Mouse (Mus musculus) myocyte (in vitro differentiated cells): ENCODE results near the gene Itgb1. TPM values are rescaled to one million over a fixed set of nuclear protein-coding genes. Genes with fewer than 3 reads are reported as not detected.

Source experiments
- H3K27me3 ChIP-seq: one replicate; pipeline ENCODE4 v1.6.1; 2011; ENCODE audit not compliant: control insufficient read depth, insufficient read depth, insufficient read length
- H3K36me3 ChIP-seq: one replicate; pipeline ENCODE4 v1.6.1; 2011; ENCODE audit not compliant: control insufficient read depth, insufficient read depth
- H3K4me2 ChIP-seq: one replicate; pipeline ENCODE4 v1.6.1; 2011; ENCODE audit warnings: low read depth, control low read depth
- H3K4me3 ChIP-seq: one replicate; pipeline ENCODE4 v1.5.1; 2011; ENCODE audit warnings: mild to moderate bottlenecking, control low read depth, moderate library complexity
- H3K79me2 ChIP-seq: one replicate; pipeline ENCODE4 v1.6.1; 2011; ENCODE audit not compliant: control insufficient read depth, insufficient read depth
- H3ac ChIP-seq: one replicate; pipeline ENCODE4 v1.6.1; 2011; ENCODE audit not compliant: control insufficient read depth, insufficient read length
- CEBPB ChIP-seq: IDR thresholded peaks from 2 replicates; pipeline ENCODE4 v1.6.1; 2011; ENCODE audit warnings: mild to moderate bottlenecking, moderate library complexity; ENCODE audit not compliant: poor library complexity, insufficient read depth, severe bottlenecking
- E2F4 ChIP-seq: IDR thresholded peaks from one replicate; pipeline ENCODE4 v1.6.1; 2011; ENCODE audit warnings: mild to moderate bottlenecking, control low read depth, moderate library complexity; ENCODE audit not compliant: insufficient read depth
- MAX ChIP-seq: IDR thresholded peaks from one replicate; pipeline ENCODE4 v1.6.1; 2011; ENCODE audit warnings: low read depth, mild to moderate bottlenecking, control low read depth
- MYOD1 ChIP-seq, 3 experiments: IDR thresholded peaks; one replicate each; pipeline ENCODE4 v1.6.1; 2011; ENCODE audit warnings: control low read depth in 2 of 3, low read depth in 2 of 3, mild to moderate bottlenecking in 2 of 3, moderate library complexity in 1 of 3; ENCODE audit not compliant: insufficient read length in 2 of 3, control insufficient read depth in 1 of 3
- MYOG ChIP-seq, 3 experiments: IDR thresholded peaks; one replicate each; pipeline ENCODE4 v1.6.1; 2011; ENCODE audit warnings: control low read depth in 2 of 3, low read depth in 2 of 3, mild to moderate bottlenecking in 2 of 3; ENCODE audit not compliant: insufficient read length in 2 of 3, control insufficient read depth in 1 of 3, insufficient read depth in 1 of 3
- POLR2A ChIP-seq: IDR thresholded peaks from one replicate; pipeline ENCODE4 v1.6.1; 2011; ENCODE audit warnings: low read depth, mild to moderate bottlenecking, control low read depth, moderate library complexity; ENCODE audit not compliant: insufficient read length
- POLR2AphosphoS2 ChIP-seq: IDR thresholded peaks from one replicate; pipeline ENCODE4 v1.6.1; 2011; ENCODE audit warnings: low read depth, control low read depth; ENCODE audit not compliant: insufficient read length
- REST ChIP-seq: IDR thresholded peaks from one replicate; pipeline ENCODE4 v1.6.1; 2011; ENCODE audit warnings: mild to moderate bottlenecking, control low read depth, moderate library complexity; ENCODE audit not compliant: insufficient read depth, insufficient read length
- SRF ChIP-seq: IDR thresholded peaks from one replicate; pipeline ENCODE4 v1.6.1; 2011; ENCODE audit warnings: low read depth; ENCODE audit not compliant: control insufficient read depth, insufficient read length
- TCF12 ChIP-seq: IDR thresholded peaks from one replicate; pipeline ENCODE4 v1.6.1; 2011; ENCODE audit warnings: mild to moderate bottlenecking, control low read depth; ENCODE audit not compliant: poor library complexity, insufficient read depth, severe bottlenecking
- TCF3 ChIP-seq: IDR thresholded peaks from one replicate; pipeline ENCODE4 v1.6.1; 2011; ENCODE audit warnings: low read depth, control low read depth; ENCODE audit not compliant: insufficient read length
- USF1 ChIP-seq: IDR thresholded peaks from one replicate; pipeline ENCODE4 v1.6.1; 2011; ENCODE audit warnings: low read depth, mild to moderate bottlenecking, control low read depth, moderate library complexity
- polyA plus RNA-seq: library from polyadenylated mRNA; unstranded; fragments of >200 nt; fragmentation: generic; extraction: Trizol; gene quantifications from one replicate; pipeline ENCODE4 v1.2.1, GENCODE M21; 2012; ENCODE audit warnings: missing spikeins

Gene Itgb1
- polyA plus RNA-seq, 1 experiment: 232 TPM

DNA sequence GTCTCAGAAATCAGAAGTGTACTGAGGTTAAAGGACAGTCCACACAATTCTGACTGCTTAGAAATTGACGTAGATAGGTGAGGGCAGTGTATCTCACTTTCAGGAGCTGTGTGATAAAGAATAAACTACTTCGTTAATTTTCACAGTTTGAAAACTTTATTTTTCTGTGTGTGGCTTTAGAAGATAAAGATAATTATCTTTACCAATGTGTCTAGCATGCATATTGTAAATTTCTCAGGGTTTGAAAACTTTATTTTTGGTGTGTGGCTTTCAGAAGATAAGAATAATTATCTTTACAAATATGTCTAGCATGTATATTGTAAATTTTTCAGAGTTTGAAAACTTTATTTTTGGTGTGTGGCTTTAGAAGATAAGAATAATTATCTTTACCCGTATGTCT lies 3.2 kb downstream of the Itgb1 start:
- Histone ChIP-seq H3K36me3 (no peaks in the 10 kb centered on the region), H3K4me2 (peak overlapping the region; percentile 94), H3K79me2 (peaks cover 79% of the 10 kb centered on the region), H3K27me3 (no peaks in the 10 kb centered on the region), H3K4me3 (no peak overlapping the region), H3ac (no peak overlapping the region)
- no peak for TF ChIP-seq MYOG (IDR thresholded peaks at IDR 0.05; ENCODE audit: control insufficient read depth in 1 of 3, insufficient read depth in 1 of 3, insufficient read length in 2 of 3, low read depth in 2 of 3)
- no peak for TF ChIP-seq POLR2A
- TF ChIP-seq E2F4: no peak
- TF ChIP-seq TCF12: no peak
- no peak for TF ChIP-seq USF1
- TF ChIP-seq REST: no peak
- no peak for TF ChIP-seq TCF3
- TF ChIP-seq MAX: no peak
- TF ChIP-seq CEBPB: no peak
- TF ChIP-seq MYOD1 (IDR thresholded peaks at IDR 0.05; ENCODE audit: control insufficient read depth in 1 of 3, insufficient read length in 2 of 3, low read depth in 2 of 3): no peak

GRCm38 (mm10) chr8:128690056-128690455 lies 4.6 kb downstream of the Itgb1 start:
- H3K36me3 ChIP-seq: no peaks in the 10 kb centered on the region
- TF ChIP-seq TCF3 (no peak), CEBPB (no peak), REST (no peak), USF1 (no peak), MYOG (IDR thresholded peaks at IDR 0.05; ENCODE audit: control insufficient read depth in 1 of 3, insufficient read depth in 1 of 3, insufficient read length in 2 of 3, low read depth in 2 of 3) (no peak), MAX (no peak), SRF (no peak), POLR2A (no peak), TCF12 (no peak), E2F4 (no peak), POLR2AphosphoS2 (no peak), MYOD1 (IDR thresholded peaks at IDR 0.05; ENCODE audit: control insufficient read depth in 1 of 3, insufficient read length in 2 of 3, low read depth in 2 of 3) (no peak)
- no peak overlapping the region for H3ac ChIP-seq
- H3K79me2 ChIP-seq: peaks cover 92% of the 10 kb centered on the region
- H3K4me3 ChIP-seq: no peak overlapping the region
- H3K4me2 ChIP-seq: peak overlapping the region; percentile 62
- no peaks in the 10 kb centered on the region for H3K27me3 ChIP-seq

DNA sequence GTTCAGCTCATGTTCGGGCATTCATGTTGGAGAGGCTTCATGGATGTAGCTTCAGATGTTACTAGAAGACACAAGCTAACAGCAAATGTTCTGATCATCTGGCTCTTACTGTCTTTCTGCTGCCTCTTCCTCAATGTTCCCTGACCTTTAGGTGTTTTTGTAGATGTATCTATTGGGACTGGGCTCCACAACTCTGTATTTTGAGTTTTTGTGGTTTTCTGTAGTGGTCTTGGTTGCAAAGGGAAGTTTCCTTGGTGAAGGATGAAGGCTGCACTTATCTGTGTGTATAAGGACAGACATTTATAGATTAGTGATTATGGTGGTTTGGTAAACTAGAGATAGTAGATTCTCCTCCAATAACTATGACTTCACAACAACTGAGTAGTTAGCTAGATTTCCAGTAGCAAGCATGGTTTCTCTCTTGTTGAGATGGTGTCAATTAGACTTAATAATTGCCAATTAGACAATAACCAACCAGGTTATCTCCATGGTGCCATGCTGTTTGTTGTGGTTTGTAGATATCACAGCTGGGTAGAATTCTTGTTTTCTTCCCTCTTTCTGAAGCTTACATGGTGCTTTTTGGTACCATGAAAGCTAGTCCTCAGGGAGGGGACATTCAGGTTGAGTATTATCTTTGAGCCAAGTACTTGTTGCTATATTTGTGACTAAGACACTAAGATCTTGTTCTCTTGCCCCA lies 11.4 kb downstream of the Itgb1 start:
- TF ChIP-seq USF1 (no peak), REST (no peak), MYOD1 (IDR thresholded peaks at IDR 0.05; ENCODE audit: control insufficient read depth in 1 of 3, insufficient read length in 2 of 3, low read depth in 2 of 3) (no peak), TCF12 (no peak), CEBPB (no peak), MYOG (IDR thresholded peaks at IDR 0.05; ENCODE audit: control insufficient read depth in 1 of 3, insufficient read depth in 1 of 3, insufficient read length in 2 of 3, low read depth in 2 of 3) (no peak), POLR2AphosphoS2 (no peak), E2F4 (no peak), TCF3 (no peak), SRF (no peak), MAX (no peak), POLR2A (no peak)
- Histone ChIP-seq H3K36me3 (no peaks in the 10 kb centered on the region), H3K27me3 (no peaks in the 10 kb centered on the region), H3K4me2 (no peak overlapping the region), H3K79me2 (peaks cover 100% of the 10 kb centered on the region), H3K4me3 (no peak overlapping the region), H3ac (no peak overlapping the region)

DNA sequence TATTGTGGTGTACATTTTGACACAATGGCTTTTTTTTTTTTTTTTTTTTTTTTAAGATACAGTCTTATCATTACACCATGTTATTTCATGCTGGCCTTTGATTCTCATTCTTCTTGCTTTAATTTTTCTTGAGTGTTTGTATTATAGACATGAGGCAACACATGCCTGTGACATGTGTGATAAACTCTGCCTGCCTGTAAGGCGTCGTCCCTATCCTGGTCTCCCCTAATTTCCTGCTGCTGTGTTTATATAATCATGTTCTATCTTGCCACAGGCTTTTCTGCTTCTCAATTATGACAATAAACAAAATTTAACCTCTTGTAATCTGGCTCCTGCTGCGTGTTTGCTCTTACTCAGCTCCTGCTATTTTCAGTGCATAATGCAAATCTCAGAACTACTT lies 12.5 kb downstream of the Itgb1 start:
- H3ac ChIP-seq: no peak overlapping the region
- no peak overlapping the region for H3K4me3 ChIP-seq
- TF ChIP-seq E2F4: no peak
- no peak for TF ChIP-seq MYOG (IDR thresholded peaks at IDR 0.05; ENCODE audit: control insufficient read depth in 1 of 3, insufficient read depth in 1 of 3, insufficient read length in 2 of 3, low read depth in 2 of 3)
- TF ChIP-seq MYOD1 (IDR thresholded peaks at IDR 0.05; ENCODE audit: control insufficient read depth in 1 of 3, insufficient read length in 2 of 3, low read depth in 2 of 3): no peak
- no peak for TF ChIP-seq POLR2A
- no peak for TF ChIP-seq REST
- TF ChIP-seq TCF12: no peak
- TF ChIP-seq TCF3: no peak
- no peak for TF ChIP-seq USF1
- no peak for TF ChIP-seq SRF
- TF ChIP-seq CEBPB: no peak
- TF ChIP-seq POLR2AphosphoS2: no peak
- TF ChIP-seq MAX: no peak
- H3K4me2 ChIP-seq: no peak overlapping the region
- H3K36me3 ChIP-seq: no peaks in the 10 kb centered on the region
- H3K27me3 ChIP-seq: no peaks in the 10 kb centered on the region
- peaks cover 100% of the 10 kb centered on the region for H3K79me2 ChIP-seq
